ENCODE assay signal across 25 mouse cellular contexts in genomic region chr16:27017309-27017708, GRCm38 (mm10). TPM values are rescaled to one million over a fixed set of nuclear protein-coding genes. Genes with fewer than 3 reads are reported as not detected.
DNase-seq lines count a peak whose midpoint lies in the region; ATAC-seq and TF ChIP-seq lines count a peak whose summit lies in the region.
"Had no signal": no experiment of that assay in that cellular context is flagged by ENCODE, and none has a peak within 500 bp of the region (broad histone marks: within the 10 kb centered on the region; RNA-seq: fewer than 3 reads in every experiment).

No protein-coding gene starts in this region.

- no peak overlapping the region for H3K4me3 ChIP-seq in hindbrain, postnatal 0 days (ENCODE audit: low read length)
- no peak overlapping the region for H3K4me3 ChIP-seq in hindbrain, embryonic 12.5 days
- H3K4me3 ChIP-seq: heart, embryonic 12.5 days; layer of hippocampus, adult 2 months; left cerebral cortex, adult 2 months; lung, embryonic 15.5 days; neural tube, embryonic 12.5 days had no signal

- no peaks in the 10 kb centered on the region for H3K36me3 ChIP-seq in hindbrain, postnatal 0 days (ENCODE audit: insufficient read depth, low read length)
- no peaks in the 10 kb centered on the region for H3K36me3 ChIP-seq in hindbrain, embryonic 12.5 days
- H3K36me3 ChIP-seq: heart, embryonic 12.5 days; lung, embryonic 15.5 days; neural tube, embryonic 12.5 days had no signal

- no peaks in the 10 kb centered on the region for H3K9me3 ChIP-seq in hindbrain, postnatal 0 days (ENCODE audit: low read length)
- H3K9me3 ChIP-seq in hindbrain, embryonic 12.5 days (replicated peaks): no peaks in the 10 kb centered on the region
- H3K9me3 ChIP-seq: heart, embryonic 12.5 days; lung, embryonic 15.5 days; neural tube, embryonic 12.5 days had no signal

- H3K27me3 ChIP-seq in hindbrain, postnatal 0 days (ENCODE audit: insufficient read depth, low read length): no peaks in the 10 kb centered on the region
- no peaks in the 10 kb centered on the region for H3K27me3 ChIP-seq in hindbrain, embryonic 12.5 days
- H3K27me3 ChIP-seq: heart, embryonic 12.5 days; lung, embryonic 15.5 days; neural tube, embryonic 12.5 days had no signal

- H3K9ac ChIP-seq in hindbrain, postnatal 0 days (replicated peaks; ENCODE audit: low read length): no peak overlapping the region
- no peak overlapping the region for H3K9ac ChIP-seq in hindbrain, embryonic 12.5 days
- H3K9ac ChIP-seq: heart, embryonic 12.5 days; liver, embryonic 14.5 days; lung, embryonic 15.5 days; neural tube, embryonic 12.5 days had no signal

- H3K27ac ChIP-seq in hindbrain, postnatal 0 days: no peak overlapping the region
- H3K27ac ChIP-seq in hindbrain, embryonic 12.5 days: no peak overlapping the region
- H3K27ac ChIP-seq: layer of hippocampus, adult 2 months; left cerebral cortex, adult 2 months; liver, embryonic 14.5 days; lung, embryonic 15.5 days; neural tube, embryonic 12.5 days had no signal

- no peaks in the 10 kb centered on the region for H3K4me1 ChIP-seq in hindbrain, postnatal 0 days (ENCODE audit: insufficient read depth, low read length)
- H3K4me1 ChIP-seq in hindbrain, embryonic 12.5 days: no peaks in the 10 kb centered on the region
- H3K4me1 ChIP-seq: heart, embryonic 12.5 days; lung, embryonic 15.5 days; neural tube, embryonic 12.5 days had no signal

- no peak for TF ChIP-seq POLR2A in brain, embryonic 14.5 days (IDR thresholded peaks at IDR 0.05; ENCODE audit: borderline replicate concordance, extremely low read depth, insufficient read depth, insufficient read length, poor library complexity, severe bottlenecking)

- ATAC-seq in hindbrain, postnatal 0 days: no peak
- ATAC-seq in hindbrain, embryonic 12.5 days (ENCODE audit: low FRiP score): no peak
- no peak for ATAC-seq in megakaryocyte, adult 5-6 weeks (ENCODE audit: poor library complexity, severe bottlenecking)

- peak; percentile 2 for DNase-seq in embryo, embryonic 10.5 days (ENCODE audit: low spot score)
- no peak for DNase-seq in embryo, embryonic 10 days (ENCODE audit: low spot score)
- peak; percentile 34 for DNase-seq in hindbrain, postnatal 0 days (ENCODE audit: low spot score)
- peak; percentile 61 for DNase-seq in brain, embryonic 14.5 days (ENCODE audit: low read depth)
- DNase-seq in cerebellum, postnatal 25 days: peak; percentile 16 to 50
- no peak for DNase-seq in kidney, adult 9 months
- DNase-seq: adrenal gland, postnatal 36 days; B cell, adult 2 months; heart, postnatal 14 days; kidney, adult 18-20 months; kidney, postnatal 10 days; lung, postnatal 4 days; thymus, postnatal 25 days had no signal

- H3K4me2 ChIP-seq in hindbrain, postnatal 0 days (ENCODE audit: low read depth, low read length): no peak overlapping the region
- no peak overlapping the region for H3K4me2 ChIP-seq in hindbrain, embryonic 12.5 days (replicated peaks)
- H3K4me2 ChIP-seq: heart, embryonic 12.5 days; lung, embryonic 15.5 days; midbrain, embryonic 11.5 days; neural tube, embryonic 12.5 days had no signal

- TF ChIP-seq CTCF in hindbrain, postnatal 0 days (IDR thresholded peaks at IDR 0.05; ENCODE audit: low read depth): no peak
- TF ChIP-seq CTCF in brain, embryonic 14.5 days (IDR thresholded peaks at IDR 0.05; ENCODE audit: borderline replicate concordance, extremely low read depth, insufficient read depth, insufficient read length): no peak

- 36% methylated on average over 4 of the region's 4 CpGs for WGBS in hindbrain, postnatal 0 days
- 46% methylated on average over 4 of the region's 4 CpGs for WGBS in hindbrain, embryonic 12.5 days

RNA-seq across cellular contexts. Expression of gene Gmnc, which starts 25.9 kb away (rescaled TPM):
- total RNA-seq in hindbrain, postnatal 0 days (2014; rRNA removed): 2.0 and 2.7 TPM in 2 replicates
- polyA plus RNA-seq in hindbrain, postnatal 0 days (2015; fragmentation: Nextera tagmentation; extraction: Ambion mirVana): 0.98 and 1.00 TPM in 2 replicates
- 0.54 and 0.91 TPM in 2 replicates for polyA plus RNA-seq in hindbrain, embryonic 12.5 days (2016; fragmentation: Nextera tagmentation; extraction: Ambion mirVana)
- polyA plus RNA-seq in brain, embryonic 14.5 days (2012; rRNA removed): 2.1 and 3.6 TPM in 2 replicates
- not detected in 2 replicates for total RNA-seq in megakaryocyte, adult 5-6 weeks (2015)
- total RNA-seq in megakaryocyte, adult 5-6 weeks (2017): not detected in 2 replicates
- total RNA-seq: adrenal gland, postnatal 36 days; gastrocnemius, adult 8-10 months; granulocyte monocyte progenitor cell, adult 5-6 weeks had no signal
- polyA plus RNA-seq: heart, embryonic 12.5 days; midbrain, embryonic 11.5 days; neural tube, embryonic 12.5 days; small intestine, adult 2 months had no signal

Comparison
In these comparisons a context has a peak if more than half of its experiments do, and no peak if none do; other contexts are left out.
1. DNase-seq: peak in embryo, embryonic 10.5 days (single experiment), hindbrain, postnatal 0 days (single experiment), brain, embryonic 14.5 days (single experiment) and cerebellum, postnatal 25 days (2 of 2); none in embryo, embryonic 10 days (single experiment) and kidney, adult 9 months (single experiment).